Mouse (Mus musculus) forebrain, embryonic 15.5 days (tissue): ENCODE data around the gene Arhgef3. TPM values are rescaled to one million over a fixed set of nuclear protein-coding genes. Genes with fewer than 3 reads are reported as not detected.

Source experiments
- ATAC-seq: fragments of 200-750 bp; cut with Nextera tagmentation; replicated peaks from 2 replicates; pipeline ENCODE4 v1.8.0; 2017; ENCODE audit warnings: mild to moderate bottlenecking, moderate TSS enrichment, moderate library complexity
- H3K27ac ChIP-seq: fragments of 300-500 bp; sonication (generic); replicated peaks from 2 replicates; pipeline ENCODE4 v1.5.1; 2015; ENCODE audit warnings: mild to moderate bottlenecking, inconsistent platforms
- H3K27me3 ChIP-seq: fragments of 300-500 bp; sonication (generic); 2 replicates; pipeline ENCODE4 v1.6.1; 2015; ENCODE audit warnings: inconsistent platforms
- H3K36me3 ChIP-seq: fragments of 300-500 bp; sonication (generic); 2 replicates; pipeline ENCODE4 v1.6.1; 2015; ENCODE audit warnings: mild to moderate bottlenecking, inconsistent platforms
- H3K4me1 ChIP-seq: fragments of 300-500 bp; sonication (generic); 2 replicates; pipeline ENCODE4 v1.6.1; 2015; ENCODE audit warnings: inconsistent platforms
- H3K4me2 ChIP-seq: fragments of 300-500 bp; sonication (generic); replicated peaks from 2 replicates; pipeline ENCODE4 v1.6.1; 2015; ENCODE audit warnings: mild to moderate bottlenecking, inconsistent platforms
- H3K4me3 ChIP-seq: fragments of 300-500 bp; sonication (generic); 2 replicates; pipeline ENCODE4 v1.5.1; 2015; ENCODE audit warnings: mild to moderate bottlenecking, inconsistent platforms
- H3K9ac ChIP-seq: fragments of 300-500 bp; sonication (generic); replicated peaks from 2 replicates; pipeline ENCODE4 v1.6.1; 2015; ENCODE audit warnings: mild to moderate bottlenecking, inconsistent platforms
- H3K9me3 ChIP-seq: fragments of 300-500 bp; sonication (generic); 2 replicates; pipeline ENCODE4 v1.6.1; 2016; ENCODE audit warnings: inconsistent platforms
- WGBS: fragments of 180-500 bp; shearing (Covaris S2); methylation state at CpG from one replicate; pipeline ENCODE4 v1.1.7; 2015; ENCODE audit warnings: mixed read lengths; 5-methylcytosine and 5-hydroxymethylcytosine counted together
- polyA plus RNA-seq: library from polyadenylated mRNA; unstranded; fragments of >200 nt; fragmentation: Nextera tagmentation; extraction: Ambion mirVana; gene quantifications from 2 replicates; pipeline ENCODE4 v1.2.1, GENCODE M21; 2015

The Arhgef3 gene
- polyA plus RNA-seq, 1 experiment from 2014 or later, result 4.9 TPM

- H3K27me3 ChIP-seq, result no peaks in the 10 kb centered on the region
- H3K4me2 ChIP-seq, result no peak overlapping the region
- no peaks in the 10 kb centered on the region for H3K36me3 ChIP-seq
- no peak overlapping the region for H3K27ac ChIP-seq
- H3K9me3 ChIP-seq, result no peaks in the 10 kb centered on the region
- no peak overlapping the region for H3K4me3 ChIP-seq
- ATAC-seq, result no peak
- no peak overlapping the region for H3K9ac ChIP-seq
- H3K4me1 ChIP-seq, result no peaks in the 10 kb centered on the region
- 78% methylated on average over 5 of the region's 5 CpGs for WGBS
These were observed 71.2 kb downstream of the Arhgef3 start for GRCm38 (mm10) chr14:27185902-27186301.

DNA sequence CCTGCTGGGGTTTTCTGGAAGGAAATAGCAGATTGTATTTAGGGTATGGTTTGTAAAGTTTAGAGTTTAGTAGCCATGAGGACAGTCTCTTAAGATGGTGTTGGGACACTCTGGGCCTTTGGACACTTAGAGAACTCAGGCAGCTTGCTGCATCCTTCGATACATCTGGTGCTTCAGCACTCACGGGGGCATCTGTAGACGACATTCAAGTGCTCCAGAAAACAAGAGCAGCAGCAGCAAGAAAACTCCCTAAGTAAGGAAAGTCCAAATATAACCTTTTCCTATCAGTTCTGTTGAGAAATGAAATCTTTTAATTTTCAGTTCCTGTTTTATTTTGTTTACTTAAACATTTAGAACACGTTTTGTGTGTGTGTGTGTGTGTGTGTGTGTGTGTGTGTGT, 71.9 kb downstream of the Arhgef3 start:
- H3K4me1 ChIP-seq, result no peaks in the 10 kb centered on the region
- no peak overlapping the region for H3K9ac ChIP-seq
- no peaks in the 10 kb centered on the region for H3K36me3 ChIP-seq
- no peak overlapping the region for H3K27ac ChIP-seq
- 83% methylated on average over 4 of the region's 4 CpGs for WGBS
- no peak overlapping the region for H3K4me3 ChIP-seq
- no peaks in the 10 kb centered on the region for H3K9me3 ChIP-seq
- no peak for ATAC-seq
- no peak overlapping the region for H3K4me2 ChIP-seq
- H3K27me3 ChIP-seq, result no peaks in the 10 kb centered on the region

DNA sequence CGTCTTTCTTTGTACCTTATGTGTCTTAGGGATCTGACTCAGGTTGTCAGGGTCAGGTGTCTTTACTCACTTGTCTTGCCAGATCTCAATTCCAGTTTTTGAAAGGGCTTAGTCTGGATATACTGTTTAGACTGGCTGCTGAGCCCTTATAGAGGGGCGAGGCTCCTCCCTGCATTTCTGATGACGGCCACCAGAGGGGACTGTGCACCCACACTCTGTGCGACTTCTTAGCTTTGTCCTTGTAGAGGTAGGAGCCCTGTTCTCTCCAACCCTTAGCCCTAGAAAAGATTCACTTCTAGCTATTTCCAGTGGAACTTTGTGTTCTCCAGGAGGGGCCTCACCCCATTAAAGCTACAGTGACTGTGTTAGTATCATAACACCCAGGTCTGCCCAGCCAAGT, 72.3 kb downstream of the Arhgef3 start:
- Histone ChIP-seq H3K4me2 (no peak overlapping the region), H3K4me3 (no peak overlapping the region), H3K27ac (no peak overlapping the region), H3K9ac (no peak overlapping the region), H3K4me1 (no peaks in the 10 kb centered on the region), H3K9me3 (no peaks in the 10 kb centered on the region), H3K36me3 (no peaks in the 10 kb centered on the region), H3K27me3 (no peaks in the 10 kb centered on the region)
- 3% methylated on average over 4 of the region's 4 CpGs for WGBS
- ATAC-seq, result peak; percentile 87; the same call in 1 of the 2 replicates

DNA sequence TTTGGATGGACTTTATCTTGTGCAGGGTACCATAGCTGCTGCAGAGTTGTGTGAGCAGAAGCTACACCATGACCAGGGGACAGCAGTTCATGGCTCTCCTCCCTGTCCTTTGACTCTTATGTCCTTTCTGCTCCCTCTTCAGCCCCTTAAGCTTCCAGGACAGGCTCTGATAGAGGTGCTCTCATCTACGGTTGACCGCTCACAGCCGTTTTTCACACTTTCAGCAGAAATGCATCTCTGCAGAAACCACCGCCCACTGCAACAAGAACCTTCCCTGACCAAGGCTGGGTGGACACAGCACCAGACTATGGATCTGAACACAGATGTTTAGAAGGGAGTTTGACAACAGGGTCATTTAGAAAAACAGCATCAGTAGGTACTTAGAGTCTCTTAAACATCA, 73.2 kb downstream of the Arhgef3 start:
- no peaks in the 10 kb centered on the region for H3K27me3 ChIP-seq
- 80% methylated on average over 4 of the region's 4 CpGs for WGBS
- H3K4me1 ChIP-seq, result no peaks in the 10 kb centered on the region
- no peaks in the 10 kb centered on the region for H3K9me3 ChIP-seq
- no peak overlapping the region for H3K4me3 ChIP-seq
- H3K27ac ChIP-seq, result no peak overlapping the region
- H3K4me2 ChIP-seq, result no peak overlapping the region
- no peaks in the 10 kb centered on the region for H3K36me3 ChIP-seq
- H3K9ac ChIP-seq, result no peak overlapping the region
- ATAC-seq, result no peak

DNA sequence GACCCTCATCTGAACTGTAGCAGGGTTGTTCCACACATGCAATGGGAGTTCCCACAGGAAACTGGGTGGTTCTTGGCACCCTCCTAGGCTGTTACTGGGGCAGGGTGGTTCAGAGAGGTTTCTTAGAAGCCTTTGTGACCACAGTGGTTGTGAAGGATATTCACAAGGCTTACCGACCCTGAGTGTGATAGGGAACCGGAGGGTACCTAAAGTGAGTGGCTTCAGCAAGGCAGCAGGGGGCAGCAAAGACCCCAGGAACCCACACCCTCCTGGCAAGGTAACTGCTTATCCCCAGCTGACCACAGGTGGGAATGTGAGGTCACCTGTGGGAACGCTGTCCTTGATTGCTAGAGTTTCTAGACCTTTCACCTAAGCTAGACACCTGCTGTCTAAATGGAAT, 77.8 kb downstream of the Arhgef3 start:
- Histone ChIP-seq H3K9ac (no peak overlapping the region), H3K36me3 (no peaks in the 10 kb centered on the region), H3K27ac (no peak overlapping the region), H3K4me2 (no peak overlapping the region), H3K4me1 (no peaks in the 10 kb centered on the region), H3K27me3 (no peaks in the 10 kb centered on the region), H3K4me3 (no peak overlapping the region), H3K9me3 (no peaks in the 10 kb centered on the region)
- 45% methylated on average over 3 of the region's 3 CpGs for WGBS
- no peak for ATAC-seq

DNA sequence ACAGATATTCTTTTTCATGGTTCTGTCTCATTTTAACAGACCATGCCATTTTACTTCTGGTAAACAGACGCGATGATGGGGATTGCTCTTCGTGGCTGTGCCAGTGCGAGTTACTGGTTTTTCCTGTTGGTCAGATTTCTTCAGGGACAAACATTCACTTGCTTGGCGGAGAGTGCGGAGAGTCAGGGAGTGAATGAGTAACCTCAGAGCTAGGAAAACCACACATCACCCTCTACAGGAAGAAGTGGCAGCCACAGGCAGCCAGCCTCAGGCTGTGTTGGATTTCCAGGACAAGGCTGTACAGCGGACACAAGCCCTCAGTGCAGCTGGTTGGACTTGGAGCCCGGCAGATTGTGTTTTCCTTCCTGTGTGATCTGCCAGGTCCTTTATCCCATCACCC, 82.3 kb downstream of the Arhgef3 start:
- H3K27me3 ChIP-seq, result no peaks in the 10 kb centered on the region
- no peaks in the 10 kb centered on the region for H3K36me3 ChIP-seq
- H3K4me3 ChIP-seq, result no peak overlapping the region
- 0 out of 2 replicates have a peak, but pooled peaks cover 2% of the 10 kb centered on the region for H3K4me1 ChIP-seq
- H3K27ac ChIP-seq, result no peak overlapping the region
- no peak for ATAC-seq
- H3K9me3 ChIP-seq, result no peaks in the 10 kb centered on the region
- no peak overlapping the region for H3K9ac ChIP-seq
- 90% methylated on average over 8 of the region's 8 CpGs for WGBS
- H3K4me2 ChIP-seq, result no peak overlapping the region

DNA sequence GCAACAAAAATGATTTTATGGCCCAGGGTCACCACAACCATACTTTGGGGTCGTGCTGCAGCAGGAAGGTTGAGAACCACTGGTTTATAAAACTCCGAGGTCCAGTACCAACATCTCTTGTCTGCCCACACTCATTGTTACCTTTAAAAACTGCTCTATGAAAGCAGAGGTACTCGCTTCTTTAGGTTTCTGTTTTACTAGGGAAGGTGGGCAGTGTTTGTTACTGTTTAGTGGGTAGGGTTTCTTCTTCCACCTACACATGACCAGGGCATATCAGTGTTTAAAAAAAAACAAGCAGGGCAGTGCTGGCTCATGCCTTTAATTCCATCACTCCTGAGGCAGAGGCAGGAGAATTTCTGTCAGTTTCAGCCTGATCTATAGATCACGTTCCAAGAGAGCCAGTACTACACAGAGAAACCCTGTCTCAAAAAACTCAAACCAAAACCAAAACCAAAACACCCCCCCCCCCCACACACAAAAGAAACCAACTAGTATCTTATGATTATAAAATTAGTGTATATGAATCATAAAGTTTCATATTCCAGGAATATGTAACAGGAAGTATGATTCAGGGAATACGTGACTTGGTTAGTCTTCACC, 83.9 kb downstream of the Arhgef3 start:
- H3K4me1 ChIP-seq, result 0 out of 2 replicates have a peak, but pooled peaks cover 2% of the 10 kb centered on the region
- no peak overlapping the region for H3K27ac ChIP-seq
- H3K9me3 ChIP-seq, result no peaks in the 10 kb centered on the region
- no peak overlapping the region for H3K9ac ChIP-seq
- no peak overlapping the region for H3K4me3 ChIP-seq
- H3K4me2 ChIP-seq, result no peak overlapping the region
- H3K27me3 ChIP-seq, result no peaks in the 10 kb centered on the region
- 90% methylated on average over 5 of the region's 5 CpGs for WGBS
- no peak for ATAC-seq
- H3K36me3 ChIP-seq, result no peaks in the 10 kb centered on the region

DNA sequence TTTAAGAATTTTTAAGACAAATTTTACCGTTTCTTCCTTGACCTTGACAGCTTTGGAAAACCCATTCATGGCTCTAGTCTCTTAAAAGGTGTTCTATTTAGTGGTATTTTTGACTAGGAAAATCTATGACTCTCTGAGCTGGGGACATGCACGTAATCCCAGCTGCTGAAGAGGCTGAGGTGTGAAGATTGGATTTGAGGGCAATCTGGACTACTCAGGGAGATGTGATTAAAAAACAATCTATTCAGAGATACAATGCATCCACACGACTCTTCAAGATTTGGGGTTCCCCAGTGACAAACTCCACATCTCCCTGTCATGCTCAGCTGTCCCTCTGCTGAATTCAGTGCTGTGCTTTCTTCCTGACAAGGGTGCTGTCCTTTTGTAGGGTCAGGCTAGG, 84.4 kb downstream of the Arhgef3 start:
- no peak overlapping the region for H3K27ac ChIP-seq
- H3K9me3 ChIP-seq, result no peaks in the 10 kb centered on the region
- H3K4me1 ChIP-seq, result 0 out of 2 replicates have a peak, but pooled peaks cover 2% of the 10 kb centered on the region
- ATAC-seq, result no peak
- H3K4me2 ChIP-seq, result no peak overlapping the region
- WGBS, result 84% methylated on average over 3 of the region's 3 CpGs
- H3K9ac ChIP-seq, result no peak overlapping the region
- H3K4me3 ChIP-seq, result no peak overlapping the region
- H3K36me3 ChIP-seq, result no peaks in the 10 kb centered on the region
- H3K27me3 ChIP-seq, result no peaks in the 10 kb centered on the region

- Histone ChIP-seq H3K9ac (no peak overlapping the region), H3K4me3 (no peak overlapping the region), H3K9me3 (no peaks in the 10 kb centered on the region), H3K36me3 (no peaks in the 10 kb centered on the region), H3K4me1 (0 out of 2 replicates have a peak, but pooled peaks cover 2% of the 10 kb centered on the region), H3K27me3 (no peaks in the 10 kb centered on the region), H3K27ac (no peak overlapping the region), H3K4me2 (no peak overlapping the region)
- ATAC-seq, result no peak
- 95% methylated on average over 11 of the region's 11 CpGs for WGBS
These were observed 85.2 kb downstream of the Arhgef3 start for GRCm38 (mm10) chr14:27199870-27200269.

DNA sequence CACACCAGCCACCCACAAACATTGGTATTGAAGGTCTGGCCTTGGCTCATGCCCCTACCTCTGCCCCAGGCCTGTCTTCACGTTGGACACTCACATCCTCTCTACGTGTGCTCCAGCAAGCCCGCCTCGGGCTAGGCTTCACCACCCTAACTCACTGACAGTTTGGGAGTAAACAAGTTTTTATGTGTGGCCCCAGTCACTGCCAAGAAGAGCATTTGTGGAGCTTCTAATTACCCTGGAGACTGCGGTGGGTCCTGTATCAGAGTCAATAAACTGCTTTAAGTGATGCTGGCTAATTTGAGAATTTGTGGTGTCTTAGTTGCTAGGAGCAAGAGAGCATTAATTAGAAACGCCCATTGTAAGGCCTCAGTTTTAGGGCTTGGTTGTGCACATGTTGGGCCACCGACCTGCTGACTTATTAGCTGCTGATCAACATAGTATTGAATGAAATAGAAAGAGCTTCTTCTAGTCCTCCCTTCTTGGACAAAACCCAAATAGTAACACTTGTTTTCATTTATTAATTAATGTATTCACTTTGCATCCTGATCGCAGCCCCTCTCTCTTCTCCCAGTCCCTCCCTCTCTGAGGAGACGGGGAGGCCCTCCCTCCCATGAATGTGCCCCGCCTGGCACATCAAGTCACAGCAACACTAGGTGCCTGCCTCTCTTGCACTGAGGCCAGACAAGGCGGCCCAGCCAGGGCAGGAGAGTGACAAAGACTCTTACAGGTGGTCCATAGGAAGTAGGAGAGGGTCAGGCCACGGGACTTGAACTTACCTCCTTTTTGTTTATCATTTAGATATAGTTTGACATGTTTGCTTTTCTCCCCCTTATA, 86.3 kb downstream of the Arhgef3 start:
- Histone ChIP-seq H3K27me3 (no peaks in the 10 kb centered on the region), H3K27ac (no peak overlapping the region), H3K4me2 (no peak overlapping the region), H3K36me3 (no peaks in the 10 kb centered on the region), H3K9ac (no peak overlapping the region), H3K9me3 (no peaks in the 10 kb centered on the region), H3K4me3 (no peak overlapping the region), H3K4me1 (0 out of 2 replicates have a peak, but pooled peaks cover 2% of the 10 kb centered on the region)
- ATAC-seq, result no peak
- 35% methylated on average over 12 of the region's 12 CpGs for WGBS

DNA sequence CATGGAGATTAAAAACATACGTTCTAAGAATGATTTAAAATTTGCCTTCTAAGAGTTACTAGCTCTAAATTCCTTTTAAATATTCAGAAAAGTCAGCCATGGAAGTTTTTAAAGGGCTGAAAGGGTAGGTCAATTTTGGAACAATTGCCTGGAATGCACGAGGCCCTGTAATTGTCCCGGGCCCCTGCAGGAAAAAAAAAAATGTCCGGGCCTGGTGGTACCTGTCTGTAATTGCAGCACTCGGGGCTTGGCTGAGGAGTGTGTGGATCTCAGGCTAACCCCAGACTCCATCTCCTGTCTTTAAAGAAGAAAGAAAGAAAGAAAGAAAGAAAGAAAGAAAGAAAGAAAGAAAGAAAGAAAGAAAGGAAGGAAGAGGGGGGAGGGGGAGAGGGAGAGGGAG, 87.1 kb downstream of the Arhgef3 start:
- Histone ChIP-seq H3K4me2 (no peak overlapping the region), H3K4me1 (0 out of 2 replicates have a peak, but pooled peaks cover 2% of the 10 kb centered on the region), H3K4me3 (no peak overlapping the region), H3K27me3 (no peaks in the 10 kb centered on the region), H3K9ac (no peak overlapping the region), H3K27ac (no peak overlapping the region), H3K36me3 (no peaks in the 10 kb centered on the region), H3K9me3 (no peaks in the 10 kb centered on the region)
- 49% methylated on average over 5 of the region's 5 CpGs for WGBS
- ATAC-seq, result no peak

DNA sequence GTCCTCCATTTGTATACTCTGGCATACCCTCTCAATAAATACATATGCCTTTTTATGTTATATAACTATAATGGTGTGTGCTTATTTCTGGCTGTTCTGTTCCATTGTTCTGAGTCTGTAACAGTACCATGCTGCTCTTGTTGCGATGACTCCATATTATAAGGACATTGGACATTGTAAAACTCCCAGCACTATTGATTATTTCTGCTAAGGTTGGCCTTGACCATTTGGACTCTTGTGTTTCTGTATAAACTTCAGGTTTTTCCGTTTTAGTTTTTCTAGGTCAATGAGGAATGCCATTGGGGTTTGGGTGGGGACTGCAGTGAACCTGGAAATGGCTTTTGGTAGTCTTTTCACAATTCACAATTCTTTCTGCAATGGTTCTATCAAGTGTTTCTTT, 90.0 kb downstream of the Arhgef3 start:
- H3K36me3 ChIP-seq, result no peaks in the 10 kb centered on the region
- H3K9ac ChIP-seq, result no peak overlapping the region
- H3K27me3 ChIP-seq, result no peaks in the 10 kb centered on the region
- 0 out of 2 replicates have a peak, but pooled peaks cover 2% of the 10 kb centered on the region for H3K4me1 ChIP-seq
- H3K9me3 ChIP-seq, result no peaks in the 10 kb centered on the region
- no peak for ATAC-seq
- H3K27ac ChIP-seq, result no peak overlapping the region
- 92% methylated on average over 2 of the region's 2 CpGs for WGBS
- no peak overlapping the region for H3K4me2 ChIP-seq
- no peak overlapping the region for H3K4me3 ChIP-seq
